Mouse (Mus musculus) embryo, embryonic 11 days (tissue): ENCODE measurements around the gene Sprr4.
"Not testable (repeated sequence)": the region's sequence is repeated elsewhere in the genome, so short reads cannot be mapped to it uniquely, and the experiment has no call there.

Source experiments
- DNase-seq: peaks from one replicate; pipeline ENCODE4 v3.0.0-alpha.2; 2015

The Sprr4 gene

GRCm38 (mm10) chr3:92500393-92500792, at the start of gene Sprr4:
Sprr4 (minus strand) TSS chr3:92500493.
- DNase-seq: no peak

GRCm38 (mm10) chr3:92534411-92534810, 34.1 kb upstream of the Sprr4 start, which contains the start of gene 2310046K23Rik:
2310046K23Rik (minus strand) TSS chr3:92534511.
- DNase-seq: no peak

DNA sequence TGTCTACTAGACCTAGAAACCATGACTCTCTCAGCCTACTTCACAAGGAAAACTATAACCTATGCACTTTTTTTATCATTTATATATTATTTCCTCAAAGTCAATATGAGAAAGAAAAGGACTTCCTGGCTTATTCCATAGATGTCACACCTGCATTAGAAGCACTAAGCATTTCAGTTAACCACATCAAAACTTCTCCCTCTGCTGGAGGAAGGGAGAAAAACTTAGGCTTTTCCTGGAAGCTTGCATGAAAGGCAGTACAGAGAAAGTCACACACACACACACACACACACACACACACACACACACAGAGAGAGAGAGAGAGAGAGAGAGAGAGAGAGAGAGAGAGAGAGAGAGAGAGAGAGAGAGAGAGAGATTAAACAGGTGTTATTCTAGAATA, 12.0 kb upstream of the Sprr4 start:
- peak; percentile 16 for DNase-seq

DNA sequence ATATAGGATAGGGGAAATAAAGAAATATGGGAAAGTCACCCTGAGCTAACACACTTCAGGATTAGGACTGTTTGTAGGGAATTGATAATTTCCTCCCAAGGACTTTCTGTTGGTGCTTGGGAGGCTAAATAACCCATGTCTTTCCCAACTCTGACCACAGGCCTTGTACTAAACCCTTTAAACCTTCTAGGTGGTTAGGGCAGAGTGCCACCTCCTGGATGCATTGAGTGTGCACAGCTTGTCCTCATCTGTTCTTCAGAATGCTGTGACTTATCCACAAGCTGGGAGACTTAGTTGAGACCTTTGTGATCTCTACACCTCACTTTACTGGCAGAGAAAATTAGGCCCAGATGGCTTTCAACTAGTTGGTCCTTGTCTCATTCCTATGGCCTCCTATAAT, 10.5 kb upstream of the Sprr4 start:
- peak; percentile 48 for DNase-seq

DNA sequence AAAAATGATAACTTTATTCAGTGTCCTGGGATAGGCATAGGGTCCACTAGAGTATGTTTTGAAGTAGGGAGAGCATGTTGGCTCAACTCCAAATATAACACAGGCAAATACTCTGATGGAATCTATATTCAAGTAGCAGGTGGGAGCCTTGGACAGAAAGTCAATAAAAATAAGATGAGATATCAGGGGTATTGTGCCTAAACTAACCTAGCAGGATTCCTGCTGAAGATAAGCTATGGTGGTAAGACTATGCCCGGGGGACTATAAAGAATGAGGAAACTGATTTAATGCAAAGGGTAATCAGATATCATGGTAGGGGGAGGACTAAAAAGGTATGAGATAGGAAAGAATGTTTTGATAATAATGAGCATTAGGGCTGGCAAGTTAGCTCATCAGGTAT, 7.9 kb upstream of the Sprr4 start:
- no peak for DNase-seq

GRCm38 (mm10) chr3:92503528-92503927, 3.2 kb upstream of the Sprr4 start:
- DNase-seq: no peak

DNA sequence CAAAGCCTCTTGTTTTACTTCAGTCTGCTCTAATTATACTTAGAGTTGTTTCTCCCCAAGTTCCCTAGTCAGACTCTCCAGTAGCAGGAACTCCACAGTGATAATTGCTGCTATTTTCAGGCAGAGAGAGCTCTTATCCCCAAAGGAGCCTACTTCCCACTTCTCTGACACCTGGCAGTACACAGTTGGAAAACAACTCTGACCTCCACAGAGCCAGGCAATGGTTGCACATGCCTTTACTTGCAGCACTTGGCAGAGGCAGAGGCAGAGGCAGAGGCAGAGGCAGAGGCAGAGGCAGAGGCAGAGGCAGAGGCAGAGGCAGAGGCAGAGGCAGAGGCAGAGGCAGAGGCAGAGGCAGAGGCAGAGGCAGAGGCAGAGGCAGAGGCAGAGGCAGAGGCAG, 10.0 kb downstream of the Sprr4 start:
- not testable (repeated sequence) for DNase-seq

GRCm38 (mm10) chr3:92486307-92486706, 14.0 kb downstream of the Sprr4 start:
- DNase-seq: no peak

GRCm38 (mm10) chr3:92485863-92486262, 14.4 kb downstream of the Sprr4 start, which contains the start of gene Sprr1a:
Sprr1a (minus strand) TSS chr3:92485895.
- no peak for DNase-seq

GRCm38 (mm10) chr3:92481249-92481648, 19.0 kb downstream of the Sprr4 start:
- peak; percentile 22 for DNase-seq

DNA sequence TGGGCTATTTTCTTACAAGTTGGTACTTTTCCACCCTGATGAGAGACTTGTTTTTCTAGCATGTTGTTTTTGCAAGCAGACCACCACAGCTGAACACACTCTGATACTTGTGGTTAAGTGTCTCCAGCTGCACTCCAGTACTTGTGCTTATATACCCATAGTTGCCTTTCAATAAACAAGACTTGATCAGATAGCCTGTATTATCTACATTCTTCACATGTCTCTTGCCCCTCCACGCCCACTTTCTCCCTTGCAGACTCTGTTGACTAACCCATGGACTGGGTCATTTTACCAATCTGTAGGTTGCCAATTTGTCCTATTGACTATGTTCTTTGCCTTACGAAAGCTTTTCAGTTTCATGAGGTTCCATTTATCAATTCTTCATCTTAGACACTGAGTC, 30.2 kb downstream of the Sprr4 start:
- no peak for DNase-seq

DNA sequence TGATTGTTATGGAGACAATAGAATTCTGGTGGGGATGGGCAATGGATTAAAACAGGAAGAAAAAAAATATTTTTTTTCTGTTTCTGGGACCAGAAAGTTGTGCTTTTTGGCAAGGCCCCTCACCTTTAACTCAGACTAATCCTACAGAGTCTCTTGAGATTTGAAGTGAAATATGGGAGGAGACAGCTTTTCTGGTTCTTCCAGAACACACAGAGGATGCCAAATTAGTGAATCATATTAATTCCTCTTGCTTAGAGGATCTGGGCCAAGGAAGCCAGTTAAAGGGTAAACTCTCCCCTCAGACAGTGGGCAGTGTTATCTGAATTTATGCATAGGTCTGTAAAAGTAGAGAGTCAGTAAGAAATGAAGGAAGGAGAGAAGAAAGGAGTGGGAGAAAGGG, 32.9 kb downstream of the Sprr4 start:
- DNase-seq: no peak

DNA sequence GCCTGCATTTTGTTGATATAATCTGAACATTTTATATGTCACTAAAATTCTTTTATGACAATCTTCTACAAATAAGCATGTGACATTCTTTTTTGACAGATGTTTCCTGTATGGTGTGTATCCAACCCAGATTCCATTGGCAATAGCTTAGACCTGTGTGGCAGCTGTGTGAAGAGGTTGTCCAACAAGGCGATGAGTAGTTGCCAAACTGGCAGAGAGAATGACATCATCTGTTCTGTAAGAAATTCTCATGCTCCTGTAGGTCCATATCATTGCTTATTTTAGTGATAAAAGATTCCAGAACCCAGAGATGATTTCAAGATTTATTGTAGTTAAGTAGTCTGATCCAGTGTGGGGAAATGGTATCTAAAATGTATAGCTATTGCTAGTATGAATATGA, 33.7 kb downstream of the Sprr4 start:
- DNase-seq: no peak

GRCm38 (mm10) chr3:92458620-92459019, 41.7 kb downstream of the Sprr4 start, which contains the start of gene Sprr3:
Sprr3 (minus strand) TSS chr3:92458720.
- no peak for DNase-seq

DNA sequence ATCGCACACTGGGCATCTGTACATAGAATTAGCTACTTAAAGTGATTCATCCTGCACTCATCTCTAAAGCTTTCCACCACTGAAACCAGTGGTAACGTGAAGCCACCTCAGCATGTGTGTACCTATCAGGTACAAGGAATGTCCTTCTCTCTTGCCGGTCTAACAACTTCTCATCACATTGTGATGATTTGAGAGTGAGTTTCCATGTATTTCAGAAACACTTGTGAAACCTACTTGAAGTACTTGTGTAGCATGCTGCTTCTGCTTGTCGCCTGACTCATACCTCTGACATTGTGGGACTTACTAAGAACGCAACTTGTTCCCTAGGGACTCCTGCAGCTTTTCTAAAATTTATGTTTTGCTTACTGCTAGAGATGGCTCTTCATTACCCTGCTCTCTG, 45.1 kb downstream of the Sprr4 start:
- no peak for DNase-seq
